Mouse (Mus musculus): ENCODE data around the gene Ptprg. TPM values are rescaled to one million over a fixed set of nuclear protein-coding genes. Genes with fewer than 3 reads are reported as not detected.

The Ptprg gene
- 7.4 and 21.7 TPM in 2 replicates for polyA plus RNA-seq (2012; rRNA removed)

GRCm38 (mm10) chr14:11553273-11553665, at the start of gene Ptprg:
TSS of gene Ptprg (plus strand) at chr14:11553532.
- Histone ChIP-seq H3K27ac (ENCODE audit: insufficient read depth, low read depth, low read length) (peak within 1 kb of the TSS; percentile 81), H3K4me1 (ENCODE audit: control insufficient read depth, insufficient read depth, insufficient read length, low read length) (peaks cover 2% of the 10 kb centered on the region; the same call in 1 of the 2 replicates), H3K27me3 (ENCODE audit: control insufficient read depth, insufficient read depth, low read length) (no peaks in the 10 kb centered on the region), H3K4me3 (ENCODE audit: low read depth, low read length) (peak within 1 kb of the TSS; percentile 67), H3K36me3 (ENCODE audit: control insufficient read depth, insufficient read depth, low read length) (no peaks in the 10 kb centered on the region)
- TF ChIP-seq POLR2A (IDR thresholded peaks at IDR 0.05; ENCODE audit: low read depth, low read length) (peak; percentile 83), CTCF (IDR thresholded peaks at IDR 0.05; ENCODE audit: extremely low read depth, insufficient read length, insufficient replicate concordance, low read depth, low read length) (no peak)
- 2% methylated on average over 40 of the region's 40 CpGs for WGBS

GRCm38 (mm10) chr14:11503803-11504365, 49.4 kb upstream of the Ptprg start:
- WGBS = 45% methylated on average over 7 of the region's 7 CpGs
- H3K27ac ChIP-seq (ENCODE audit: insufficient read depth, low read depth, low read length) = peak overlapping the region; percentile 36; the same call in 1 of the 2 replicates
- peaks cover 8% of the 10 kb centered on the region; the same call in 1 of the 2 replicates for H3K4me1 ChIP-seq (ENCODE audit: control insufficient read depth, insufficient read depth, insufficient read length, low read length)
- TF ChIP-seq POLR2A (IDR thresholded peaks at IDR 0.05; ENCODE audit: low read depth, low read length) (no peak), CTCF (IDR thresholded peaks at IDR 0.05; ENCODE audit: extremely low read depth, insufficient read length, insufficient replicate concordance, low read depth, low read length) (no peak)
- H3K4me3 ChIP-seq (ENCODE audit: low read depth, low read length) = no peak overlapping the region
- H3K36me3 ChIP-seq (ENCODE audit: control insufficient read depth, insufficient read depth, low read length) = no peaks in the 10 kb centered on the region
- no peaks in the 10 kb centered on the region for H3K27me3 ChIP-seq (ENCODE audit: control insufficient read depth, insufficient read depth, low read length)

- Histone ChIP-seq H3K4me1 (ENCODE audit: control insufficient read depth, insufficient read depth, insufficient read length, low read length) (no peaks in the 10 kb centered on the region), H3K27ac (ENCODE audit: insufficient read depth, low read depth, low read length) (no peak overlapping the region), H3K4me3 (ENCODE audit: low read depth, low read length) (no peak overlapping the region), H3K27me3 (ENCODE audit: control insufficient read depth, insufficient read depth, low read length) (no peaks in the 10 kb centered on the region), H3K36me3 (ENCODE audit: control insufficient read depth, insufficient read depth, low read length) (no peaks in the 10 kb centered on the region)
- 53% methylated on average over 1 of the region's 1 CpGs for WGBS
- TF ChIP-seq POLR2A (IDR thresholded peaks at IDR 0.05; ENCODE audit: low read depth, low read length) (no peak), CTCF (IDR thresholded peaks at IDR 0.05; ENCODE audit: extremely low read depth, insufficient read length, insufficient replicate concordance, low read depth, low read length) (no peak)
Observed at GRCm38 (mm10) chr14:11510173-11510572, 43.2 kb upstream of the Ptprg start.

GRCm38 (mm10) chr14:11519171-11519570, 34.2 kb upstream of the Ptprg start:
- no peak for TF ChIP-seq CTCF (IDR thresholded peaks at IDR 0.05; ENCODE audit: extremely low read depth, insufficient read length, insufficient replicate concordance, low read depth, low read length)
- no peak for TF ChIP-seq POLR2A (IDR thresholded peaks at IDR 0.05; ENCODE audit: low read depth, low read length)
- WGBS = 95% methylated on average over 2 of the region's 2 CpGs

GRCm38 (mm10) chr14:11523052-11523451, 30.3 kb upstream of the Ptprg start:
- 69% methylated on average over 3 of the region's 3 CpGs for WGBS
- TF ChIP-seq CTCF (IDR thresholded peaks at IDR 0.05; ENCODE audit: extremely low read depth, insufficient read length, insufficient replicate concordance, low read depth, low read length) = no peak
- no peak for TF ChIP-seq POLR2A (IDR thresholded peaks at IDR 0.05; ENCODE audit: low read depth, low read length)

More at GRCm38 (mm10) chr14:11519171-11519570, 34.2 kb upstream of the Ptprg start:
- H3K36me3 ChIP-seq (ENCODE audit: control insufficient read depth, insufficient read depth, low read length) = no peaks in the 10 kb centered on the region
- H3K4me3 ChIP-seq (ENCODE audit: low read depth, low read length) = no peak overlapping the region
- no peak overlapping the region for H3K27ac ChIP-seq (ENCODE audit: insufficient read depth, low read depth, low read length)
- no peaks in the 10 kb centered on the region for H3K4me1 ChIP-seq (ENCODE audit: control insufficient read depth, insufficient read depth, insufficient read length, low read length)
- H3K27me3 ChIP-seq (ENCODE audit: control insufficient read depth, insufficient read depth, low read length) = no peaks in the 10 kb centered on the region

GRCm38 (mm10) chr14:11529591-11529990, 23.7 kb upstream of the Ptprg start:
- WGBS = 76% methylated on average over 4 of the region's 4 CpGs
- H3K36me3 ChIP-seq (ENCODE audit: control insufficient read depth, insufficient read depth, low read length) = no peaks in the 10 kb centered on the region

More at GRCm38 (mm10) chr14:11523052-11523451, 30.3 kb upstream of the Ptprg start:
- Histone ChIP-seq H3K36me3 (ENCODE audit: control insufficient read depth, insufficient read depth, low read length) (no peaks in the 10 kb centered on the region), H3K27ac (ENCODE audit: insufficient read depth, low read depth, low read length) (no peak overlapping the region), H3K27me3 (ENCODE audit: control insufficient read depth, insufficient read depth, low read length) (no peaks in the 10 kb centered on the region), H3K4me1 (ENCODE audit: control insufficient read depth, insufficient read depth, insufficient read length, low read length) (no peaks in the 10 kb centered on the region), H3K4me3 (ENCODE audit: low read depth, low read length) (no peak overlapping the region)

GRCm38 (mm10) chr14:11534456-11534855, 18.9 kb upstream of the Ptprg start:
- Histone ChIP-seq H3K4me3 (ENCODE audit: low read depth, low read length) (no peak overlapping the region), H3K4me1 (ENCODE audit: control insufficient read depth, insufficient read depth, insufficient read length, low read length) (no peaks in the 10 kb centered on the region), H3K27me3 (ENCODE audit: control insufficient read depth, insufficient read depth, low read length) (no peaks in the 10 kb centered on the region), H3K36me3 (ENCODE audit: control insufficient read depth, insufficient read depth, low read length) (no peaks in the 10 kb centered on the region), H3K27ac (ENCODE audit: insufficient read depth, low read depth, low read length) (no peak overlapping the region)
- TF ChIP-seq POLR2A (IDR thresholded peaks at IDR 0.05; ENCODE audit: low read depth, low read length) = no peak
- TF ChIP-seq CTCF (IDR thresholded peaks at IDR 0.05; ENCODE audit: extremely low read depth, insufficient read length, insufficient replicate concordance, low read depth, low read length) = no peak
- 43% methylated on average over 1 of the region's 1 CpGs for WGBS

More at GRCm38 (mm10) chr14:11529591-11529990, 23.7 kb upstream of the Ptprg start:
- Histone ChIP-seq H3K27ac (ENCODE audit: insufficient read depth, low read depth, low read length) (no peak overlapping the region), H3K27me3 (ENCODE audit: control insufficient read depth, insufficient read depth, low read length) (no peaks in the 10 kb centered on the region), H3K4me1 (ENCODE audit: control insufficient read depth, insufficient read depth, insufficient read length, low read length) (no peaks in the 10 kb centered on the region), H3K4me3 (ENCODE audit: low read depth, low read length) (no peak overlapping the region)
- TF ChIP-seq POLR2A (IDR thresholded peaks at IDR 0.05; ENCODE audit: low read depth, low read length) = no peak
- no peak for TF ChIP-seq CTCF (IDR thresholded peaks at IDR 0.05; ENCODE audit: extremely low read depth, insufficient read length, insufficient replicate concordance, low read depth, low read length)

Measured in small intestine, adult 2 months (tissue).